Mouse (Mus musculus) NIH3T3 (cell line): ENCODE measurements at regions not wholly inside any gene's neighbourhood (a gene's known extent, or its start where the extent isn't known, plus 50 kb on each side); places are given as distances from the start of the nearest gene placed in this dataset.

Experiments
- DNase-seq: peaks from one replicate; pipeline ENCODE4 v3.0.0-alpha.2; 2012; ENCODE audit warnings: low read depth

DNA sequence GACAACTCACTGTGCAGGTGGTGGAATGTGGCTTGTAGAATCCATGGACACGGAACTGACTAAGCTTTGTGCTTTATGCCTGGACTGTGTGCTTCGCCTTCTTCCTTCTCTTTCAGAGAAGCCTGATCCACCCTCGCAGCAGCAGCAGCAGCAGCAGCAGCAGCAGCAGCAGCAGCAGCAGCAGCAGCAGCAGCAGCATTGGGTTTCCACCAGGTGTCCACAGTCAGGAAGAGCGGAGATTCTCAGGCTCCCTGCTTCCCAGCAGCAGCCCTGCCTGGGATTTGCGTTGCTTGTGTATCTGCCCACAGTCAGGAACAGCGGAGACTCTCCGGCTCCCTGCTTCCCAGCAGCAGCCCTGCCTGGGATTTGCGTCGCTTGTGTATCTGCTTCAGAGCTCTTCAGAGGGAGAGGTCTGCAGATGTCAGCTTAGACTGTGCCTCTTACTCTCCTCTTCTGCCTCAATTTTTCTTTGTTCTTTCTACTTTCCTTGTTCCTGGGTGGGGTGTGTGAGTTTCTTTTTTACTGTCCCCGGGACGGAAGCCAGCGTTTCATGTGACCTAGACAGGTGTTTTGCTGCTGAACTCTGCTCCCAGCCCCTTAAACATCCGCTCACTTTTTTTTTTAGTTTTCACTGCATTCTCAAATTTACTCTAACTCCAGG lies 168.1 kb upstream of the Olig3 start:
- DNase-seq = no peak

DNA sequence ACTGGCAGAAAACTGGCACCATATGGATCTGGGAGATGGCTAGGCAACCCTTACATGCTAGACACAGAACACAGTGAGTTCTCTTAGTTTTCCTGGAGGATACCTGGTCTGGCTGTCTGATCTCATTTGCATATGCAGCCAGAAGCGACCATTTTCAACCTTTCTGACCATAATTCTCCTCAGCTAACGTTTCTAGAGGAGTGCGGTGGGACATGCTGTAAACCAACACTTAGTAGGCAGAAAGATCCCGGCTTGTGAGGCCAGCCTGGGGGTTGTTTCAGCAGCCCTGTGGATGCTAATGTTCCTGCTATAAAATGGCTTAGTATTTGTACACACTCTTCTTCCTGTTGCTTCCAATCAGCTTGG lies 168.6 kb upstream of the Olig3 start:
- no peak for DNase-seq

DNA sequence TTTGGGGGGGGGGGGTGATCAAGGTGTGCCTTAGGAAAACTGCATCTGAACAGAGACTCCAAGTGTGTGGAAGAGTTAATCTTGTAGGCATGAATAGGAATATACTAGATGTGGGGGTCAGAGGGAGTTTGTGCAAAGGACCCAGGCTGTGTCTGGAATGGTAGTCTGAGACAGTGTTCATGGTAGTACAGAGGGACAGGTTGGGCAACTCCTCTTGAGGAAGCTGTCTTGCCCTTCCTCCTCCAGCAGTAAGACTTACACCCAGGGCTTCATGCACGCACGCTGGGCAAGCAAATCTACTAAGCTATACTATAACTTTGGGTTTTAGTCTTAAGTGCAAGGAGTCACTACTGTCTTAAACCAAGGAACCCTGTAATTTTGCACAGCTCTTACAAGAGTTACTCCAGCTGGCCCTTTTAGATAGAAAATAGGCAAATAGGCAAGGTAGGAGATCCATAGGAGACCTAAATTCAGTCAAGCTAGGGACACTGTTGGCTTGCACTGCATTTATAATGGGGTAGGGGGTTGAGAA lies 169.2 kb upstream of the Olig3 start:
- DNase-seq = no peak

DNA sequence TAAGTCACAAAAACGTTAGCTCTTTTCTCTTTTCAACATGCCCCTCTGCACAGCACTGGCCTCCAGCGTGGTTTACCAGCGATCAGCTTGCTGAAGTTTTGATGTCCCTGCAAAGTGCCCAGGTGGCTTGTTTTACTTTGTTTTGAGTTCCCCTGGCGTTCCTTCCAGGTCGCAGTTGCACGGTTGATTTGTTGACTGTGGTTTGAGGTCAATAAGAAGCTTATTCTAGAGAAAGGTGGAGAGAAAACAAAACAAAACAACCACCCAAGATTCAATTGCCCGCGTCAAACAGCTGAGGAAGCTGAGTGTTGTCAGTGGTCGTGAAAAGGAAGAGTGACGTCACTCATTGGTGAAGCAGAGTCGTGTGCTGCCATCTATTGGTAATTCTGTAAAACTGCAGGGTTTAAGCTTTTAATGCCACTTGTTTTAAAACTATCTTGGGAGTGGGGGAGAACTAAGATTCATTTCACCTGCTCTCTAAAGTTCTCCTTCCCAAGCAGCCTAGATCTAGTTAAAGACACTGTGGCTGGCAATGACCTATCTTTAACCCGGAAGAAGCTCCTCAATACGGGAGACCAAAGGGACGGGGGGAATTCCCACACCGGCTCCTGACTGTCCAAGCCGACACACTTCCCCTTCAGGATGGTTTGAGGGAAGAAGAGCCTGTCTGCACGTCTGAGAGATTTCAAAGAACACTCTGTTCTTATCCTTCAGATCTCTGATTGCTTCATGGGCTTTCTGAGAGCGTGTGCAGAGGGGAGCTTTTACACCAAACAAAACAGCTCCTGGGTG lies 170.3 kb upstream of the Olig3 start:
- peak; percentile 82 for DNase-seq

DNA sequence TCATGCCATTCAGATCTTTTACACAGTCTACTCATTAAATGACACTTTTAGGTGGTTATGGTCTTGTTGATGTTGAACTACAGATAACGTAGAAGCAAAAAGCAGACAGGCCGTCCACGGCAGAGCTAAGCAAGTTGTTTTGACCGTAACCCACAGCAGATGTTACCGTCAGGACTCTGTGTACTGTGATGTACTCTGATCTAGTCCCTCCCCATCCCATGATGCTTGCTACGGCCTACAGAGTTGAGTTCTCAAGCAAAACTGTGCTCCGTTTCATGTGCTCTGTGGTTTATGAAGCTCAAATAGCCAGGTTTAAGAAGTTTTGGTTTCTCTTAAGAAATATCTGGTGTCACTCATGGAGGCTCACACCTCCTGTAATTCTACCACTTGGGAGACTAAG lies 169.4 kb upstream of the Tnfaip3 start:
- no peak for DNase-seq

DNA sequence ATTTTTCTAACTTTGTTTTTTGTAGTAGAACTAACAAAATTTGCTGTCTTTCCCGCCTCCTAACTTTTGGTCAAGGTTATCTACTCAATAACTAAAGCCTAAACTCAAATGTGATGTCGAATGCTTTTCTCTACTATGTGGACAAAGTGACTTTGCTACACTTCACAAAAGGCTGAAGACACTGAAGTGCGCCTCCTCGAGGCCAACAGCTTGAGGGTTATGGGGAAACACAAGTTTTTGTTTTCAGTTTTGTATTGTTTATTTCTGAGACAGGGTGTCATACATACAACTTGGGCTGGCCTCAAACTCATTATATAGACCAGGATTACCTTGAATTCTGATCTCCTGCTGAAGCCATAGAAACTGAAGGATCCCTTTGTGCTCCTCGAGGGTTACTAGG lies 162.4 kb upstream of the Tnfaip3 start:
- DNase-seq = no peak

DNA sequence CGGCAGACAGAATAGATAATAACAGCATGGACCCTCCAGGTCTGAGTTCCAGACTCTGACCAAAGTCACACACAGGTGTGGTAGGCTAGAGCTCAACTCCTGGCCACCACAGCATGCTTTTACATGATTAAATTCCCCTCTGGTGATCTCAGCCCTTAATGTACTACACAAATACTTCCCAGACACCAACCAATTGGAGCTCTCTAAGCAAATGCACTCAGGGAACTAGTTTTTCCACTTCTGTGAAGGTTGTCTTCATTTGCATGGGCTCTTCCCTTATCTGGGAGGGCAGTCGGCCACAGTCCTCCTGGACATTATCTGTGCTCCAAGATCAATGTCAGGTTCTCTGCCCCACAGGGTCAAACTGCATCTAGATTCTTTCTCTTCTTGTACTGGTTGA lies 162.0 kb upstream of the Tnfaip3 start:
- DNase-seq = no peak

DNA sequence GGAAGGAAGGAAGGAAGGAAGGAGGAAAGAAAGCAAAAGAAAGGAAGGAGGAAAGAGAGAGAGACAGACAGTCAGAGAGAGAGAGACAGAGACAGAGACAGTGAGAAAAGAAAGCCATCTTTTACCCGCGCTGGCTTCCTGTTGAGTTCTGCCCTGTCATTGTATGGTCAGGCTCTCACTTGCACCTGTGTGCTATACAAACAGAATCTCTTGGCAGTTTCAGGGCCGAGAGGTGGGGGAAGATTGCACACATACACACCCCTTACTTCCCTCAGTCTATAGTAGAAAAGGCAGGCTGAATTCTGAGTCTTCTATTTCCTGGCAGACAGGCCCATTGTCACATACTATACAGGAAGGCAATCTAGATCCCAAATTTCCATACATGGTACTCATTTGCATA lies 160.8 kb upstream of the Tnfaip3 start:
- DNase-seq = no peak

DNA sequence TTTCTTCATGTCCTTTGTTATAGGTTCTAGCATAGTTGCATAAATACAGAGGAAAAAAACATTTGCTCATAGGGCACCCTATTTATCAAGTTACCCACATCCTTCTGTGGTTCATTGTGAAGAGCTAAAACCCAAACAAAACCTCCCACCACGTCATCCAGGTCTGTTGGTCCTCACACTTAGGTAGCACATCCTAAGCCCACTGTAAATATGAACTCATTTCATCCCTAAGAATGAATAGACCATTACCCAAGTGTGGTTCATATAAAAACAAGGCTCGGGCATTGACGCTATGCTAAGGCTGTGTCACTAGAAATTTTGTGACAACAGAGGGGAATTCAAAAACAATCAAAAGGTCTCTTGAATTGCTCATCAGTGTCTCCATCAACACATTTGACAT lies 156.4 kb upstream of the Tnfaip3 start:
- no peak for DNase-seq

DNA sequence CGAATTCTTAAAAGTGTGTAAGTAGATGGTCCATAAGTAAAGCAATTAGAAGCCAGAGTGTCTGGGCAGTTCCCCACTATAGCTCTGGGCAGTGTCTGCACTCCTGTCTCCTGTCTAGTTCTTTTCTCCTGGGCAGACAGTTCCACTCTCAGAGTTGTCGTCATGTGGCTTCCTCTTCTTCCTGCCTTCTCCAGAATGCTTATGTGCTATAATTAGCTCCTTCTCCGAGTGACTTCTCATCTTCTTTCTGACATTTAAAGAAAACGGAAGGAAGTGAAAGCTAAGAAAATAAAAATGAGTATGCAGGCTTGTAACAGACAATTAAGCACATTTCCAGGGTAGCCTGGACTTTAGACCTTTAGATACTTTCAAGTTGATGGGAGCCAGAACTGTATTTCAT lies 155.1 kb upstream of the Tnfaip3 start:
- no peak for DNase-seq

DNA sequence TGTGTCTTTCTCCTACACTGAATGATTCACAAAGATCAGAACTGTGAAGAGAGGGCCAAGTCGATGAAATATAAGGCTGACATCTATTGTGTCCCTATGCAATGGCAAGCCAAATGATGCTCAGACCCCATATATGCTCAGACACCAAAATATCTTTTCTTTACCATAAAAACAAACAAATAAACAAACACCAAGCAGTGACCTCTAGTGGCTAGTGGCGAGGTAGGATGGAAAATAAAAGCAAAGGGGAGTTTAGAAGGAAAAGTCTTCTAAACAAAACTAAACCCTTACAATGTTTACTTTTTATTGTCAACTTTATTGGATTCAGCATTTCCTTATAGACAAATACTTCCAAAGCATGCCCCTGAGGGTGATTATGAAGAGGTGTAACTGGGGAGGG lies 153.8 kb upstream of the Tnfaip3 start:
- no peak for DNase-seq

DNA sequence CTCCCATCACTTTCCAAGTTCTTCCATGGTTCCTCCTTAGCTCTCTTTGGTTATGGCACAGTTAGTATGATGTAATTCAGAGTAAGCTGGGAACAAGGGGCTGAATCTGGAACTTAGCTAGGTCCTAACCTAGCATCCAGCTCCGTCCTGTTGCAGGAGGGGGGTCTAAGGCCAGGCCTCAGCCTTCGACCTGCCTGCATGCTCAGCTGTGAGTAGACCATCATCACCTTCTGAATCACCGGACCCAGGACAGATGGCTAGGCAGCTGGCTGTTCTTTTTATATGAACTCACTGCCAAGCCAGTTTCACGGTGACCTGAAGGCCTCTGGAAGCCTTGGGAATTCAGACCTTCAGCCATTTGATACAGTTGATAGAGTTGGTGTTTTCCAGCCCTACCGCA lies 152.9 kb upstream of the Tnfaip3 start:
- peak; percentile 19 for DNase-seq

DNA sequence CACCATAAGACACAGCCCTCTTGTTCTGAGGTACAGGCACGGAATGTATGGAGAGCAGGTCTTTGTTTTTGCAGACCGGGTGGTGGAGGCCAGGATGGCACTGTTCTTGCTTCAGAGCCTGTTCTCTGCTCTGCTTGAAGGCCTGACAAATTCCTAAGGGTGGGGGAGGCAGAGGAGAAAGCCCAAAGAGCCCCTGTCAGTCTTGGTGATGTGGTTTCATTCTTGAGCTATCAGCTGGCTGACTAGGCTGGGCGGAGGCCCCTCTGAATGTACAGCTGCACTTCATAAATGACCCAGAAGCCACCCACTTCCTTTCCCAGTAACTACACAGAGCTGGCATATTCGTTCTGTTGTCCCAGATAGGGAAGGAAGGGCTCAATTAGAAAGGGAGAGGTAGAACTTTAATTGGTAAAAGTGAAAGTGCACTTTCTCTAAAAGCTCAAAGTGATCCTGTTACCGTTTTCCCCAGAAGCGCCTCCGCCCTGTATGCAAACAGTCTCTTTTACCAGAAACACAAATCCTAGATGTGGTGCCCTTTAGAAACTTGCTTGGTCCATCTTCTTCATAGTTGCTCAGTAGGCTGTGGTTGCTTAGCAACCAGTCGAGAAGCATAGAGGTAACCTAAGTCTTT lies 152.3 kb upstream of the Tnfaip3 start:
- DNase-seq = peak; percentile 78

DNA sequence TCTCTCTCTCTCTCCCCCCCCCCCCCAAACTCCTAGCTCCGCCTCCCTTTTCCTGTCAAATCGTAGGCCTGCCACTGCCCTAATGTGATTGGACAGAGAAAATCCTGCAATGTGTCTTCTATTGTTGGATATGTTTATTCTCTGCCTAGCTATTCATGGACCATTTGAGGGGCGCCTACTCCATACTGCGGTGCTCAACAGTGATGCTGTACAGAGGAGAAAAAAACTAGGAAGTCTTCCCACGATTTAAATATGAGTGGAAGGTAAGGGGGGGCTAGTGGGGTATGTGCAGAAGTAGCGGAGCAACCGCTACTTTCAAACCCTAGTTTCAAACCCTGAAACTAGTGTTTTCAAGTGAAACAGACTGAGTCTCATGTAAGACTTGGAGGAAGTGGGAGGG lies 151.6 kb upstream of the Tnfaip3 start:
- DNase-seq = no peak

DNA sequence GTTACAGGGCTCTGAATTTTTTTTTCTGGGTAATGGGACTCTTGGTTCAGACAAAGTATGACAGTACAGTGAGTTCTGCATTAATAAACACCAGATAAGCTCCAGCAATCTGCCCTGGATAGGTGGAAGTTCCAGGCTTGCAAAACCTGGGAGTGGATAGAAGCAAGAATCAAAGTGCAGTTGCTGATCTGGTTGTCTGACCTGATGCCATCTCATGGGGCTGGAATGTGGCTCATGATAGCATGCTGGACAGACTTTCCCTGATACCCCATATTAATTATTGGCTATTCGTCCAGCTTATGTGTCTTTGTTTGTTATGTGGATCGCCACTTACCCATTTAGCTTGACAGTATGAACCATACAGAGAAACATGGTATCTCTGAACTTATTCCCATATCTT lies 146.6 kb upstream of the Tnfaip3 start:
- no peak for DNase-seq

DNA sequence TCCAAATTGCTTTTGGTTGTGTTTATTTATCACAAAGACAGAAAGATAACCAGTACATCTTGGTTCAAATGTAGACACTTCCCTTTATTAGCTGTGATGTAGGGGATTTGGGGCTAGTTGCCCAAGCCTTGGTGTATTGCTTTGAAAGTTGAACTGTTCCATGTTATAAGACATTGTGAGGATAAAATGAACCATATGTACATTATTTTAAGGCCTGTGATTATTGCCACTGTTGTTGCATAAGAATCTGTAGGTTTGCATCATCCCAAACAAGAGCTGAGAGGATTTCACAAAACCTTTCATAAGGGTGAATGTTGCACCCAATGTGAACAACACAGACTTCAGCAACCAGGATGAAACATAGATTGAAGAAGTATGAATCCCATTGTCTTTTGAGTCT lies 145.7 kb upstream of the Tnfaip3 start:
- peak; percentile 61 for DNase-seq

DNA sequence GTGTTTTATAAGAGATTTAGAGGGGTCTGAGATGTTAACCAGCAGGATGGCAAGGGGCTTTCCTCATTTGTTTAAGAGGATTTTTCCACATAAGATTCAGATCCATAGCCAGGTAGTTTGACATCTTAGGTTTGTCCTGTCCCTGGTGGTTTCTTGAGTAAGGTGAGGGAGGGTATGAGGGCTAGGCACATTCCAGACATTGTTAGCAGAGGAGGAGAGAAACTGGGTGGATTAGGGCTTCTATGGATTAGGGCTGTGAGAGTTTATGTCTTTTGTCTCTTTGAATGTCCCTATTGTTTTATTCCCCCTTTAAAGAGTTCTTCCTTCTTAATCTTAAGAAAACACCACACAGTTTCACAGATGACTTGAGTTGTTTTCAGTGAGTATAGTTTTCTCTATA lies 138.6 kb upstream of the Tnfaip3 start:
- DNase-seq = no peak

DNA sequence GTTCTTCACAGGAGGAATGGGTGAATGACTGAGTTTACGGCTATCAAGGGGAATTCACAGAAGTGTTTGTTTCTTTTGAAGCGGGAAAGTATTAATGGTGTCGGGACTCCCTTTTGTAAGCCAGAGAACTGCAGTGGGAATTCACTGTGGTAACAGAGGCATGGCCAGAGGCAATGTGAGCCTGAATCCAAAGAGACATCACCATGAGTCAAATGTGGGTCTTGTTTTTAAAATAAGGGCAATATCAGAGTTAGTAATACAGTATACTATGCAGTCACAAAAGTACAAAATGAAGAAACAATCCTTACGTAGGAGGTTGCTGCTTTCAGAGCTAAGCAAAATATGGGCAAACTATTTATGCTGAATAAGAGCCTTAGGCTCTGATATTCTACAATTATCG lies 137.3 kb upstream of the Tnfaip3 start:
- DNase-seq = peak; percentile 57

DNA sequence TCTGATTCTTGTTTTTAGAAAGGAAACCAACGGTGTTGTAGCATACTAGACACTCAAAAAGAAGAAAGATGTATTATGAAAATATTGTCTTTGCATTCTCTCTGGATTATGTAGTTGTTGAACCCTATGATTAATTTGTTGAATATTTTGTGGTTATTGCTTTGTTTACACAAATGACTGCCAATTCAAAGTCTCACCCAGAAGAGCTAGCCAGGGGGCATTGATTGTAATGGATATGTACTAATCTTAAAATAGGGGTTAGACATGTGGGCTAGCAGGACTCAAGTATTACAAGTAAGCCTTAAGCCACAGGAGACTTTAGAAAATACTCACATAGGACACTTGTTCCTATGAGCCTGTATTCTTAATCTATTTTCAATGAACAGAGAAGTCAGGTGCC lies 135.3 kb upstream of the Tnfaip3 start:
- peak; percentile 66 for DNase-seq

DNA sequence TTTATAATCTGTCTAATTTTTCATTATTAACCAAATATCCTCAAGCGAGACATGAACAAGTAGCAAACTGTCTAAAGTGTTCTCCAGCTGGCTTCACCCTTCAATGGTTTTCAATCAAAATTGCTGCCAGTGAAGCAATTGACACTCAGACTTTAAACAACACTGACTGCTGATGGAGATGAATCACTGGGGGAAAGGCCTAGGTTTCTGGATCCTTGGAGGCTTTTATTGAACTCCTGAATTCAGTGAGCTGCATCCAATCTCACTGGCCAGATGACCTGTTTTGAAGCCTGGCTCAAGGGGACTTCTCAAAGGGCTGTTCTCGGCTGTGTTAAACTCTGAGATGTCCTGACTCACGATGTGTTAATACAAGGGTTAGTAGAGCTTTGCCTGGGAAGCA lies 134.5 kb upstream of the Tnfaip3 start:
- DNase-seq = peak; percentile 59

DNA sequence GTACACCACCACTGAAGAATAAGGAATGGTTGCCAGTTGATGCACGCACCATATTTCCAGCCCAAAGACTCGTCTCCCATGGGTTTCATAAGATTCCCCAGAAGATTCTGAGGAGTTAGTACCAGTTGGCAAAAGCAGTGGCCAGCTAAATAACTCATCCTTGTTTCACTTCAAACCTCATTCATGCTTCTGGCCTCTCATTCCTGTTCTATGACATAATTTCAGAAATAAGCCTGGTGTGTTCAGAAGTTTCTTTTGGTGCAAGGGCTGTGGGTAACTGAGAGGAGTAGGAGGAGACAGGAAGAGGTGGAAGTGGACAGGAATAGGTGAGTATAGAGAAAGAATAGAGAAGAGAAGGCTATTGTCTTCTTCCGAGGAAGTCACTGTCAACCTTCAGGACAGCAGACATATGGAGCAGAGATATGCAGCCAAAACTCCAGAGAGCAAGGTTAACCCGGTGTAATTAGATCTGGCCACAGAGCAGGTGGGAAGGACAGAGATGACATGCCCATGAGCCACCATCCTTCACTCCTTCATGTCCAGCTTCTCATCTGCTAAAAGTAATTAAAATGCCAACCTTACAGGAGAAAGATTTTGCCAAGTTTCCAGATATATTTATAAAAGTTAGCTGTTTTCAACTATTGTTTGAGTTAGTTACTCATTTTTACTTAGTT lies 133.9 kb upstream of the Tnfaip3 start:
- peak; percentile 59 for DNase-seq

DNA sequence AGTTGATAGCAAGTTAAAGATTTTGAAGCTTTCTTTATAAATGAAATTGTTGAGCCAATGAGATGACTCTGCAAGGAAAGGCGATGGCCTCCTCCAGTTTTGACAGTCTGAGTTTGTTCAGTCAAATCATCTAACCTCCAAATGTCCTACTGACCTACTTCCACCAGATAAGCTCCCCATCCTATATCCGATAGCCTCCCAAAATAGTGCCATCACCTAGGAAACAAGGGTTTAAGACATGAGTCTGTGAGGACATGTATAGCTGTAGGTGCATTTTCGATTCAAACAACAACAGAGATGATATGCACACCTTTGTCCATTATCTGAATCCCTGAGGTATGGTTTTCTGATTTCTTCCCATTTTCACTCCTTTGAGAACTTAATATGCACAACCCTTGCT lies 126.0 kb upstream of the Tnfaip3 start:
- DNase-seq = no peak

DNA sequence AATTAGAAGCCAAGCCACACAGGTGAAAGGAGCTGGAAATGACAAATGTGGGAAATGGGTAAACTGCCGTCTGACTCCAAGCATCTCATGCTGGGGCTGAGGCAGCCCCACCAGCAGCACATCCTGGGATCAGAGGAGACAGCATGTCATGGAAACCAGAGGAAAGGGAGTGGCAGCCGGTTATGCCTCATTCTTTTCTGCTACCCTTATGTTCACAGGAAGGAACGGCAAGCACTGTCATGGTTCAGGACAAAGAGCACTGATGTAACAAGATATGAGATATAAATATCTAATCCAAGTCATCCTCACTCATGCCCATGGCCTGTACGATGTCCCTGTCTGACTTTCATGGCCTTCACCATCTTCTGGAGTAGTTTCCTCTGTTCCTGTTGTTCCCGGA lies 125.2 kb upstream of the Tnfaip3 start:
- DNase-seq = no peak
